Mouse (Mus musculus): Measurements from ENCODE around the gene Nutf2. TPM values are rescaled to one million over a fixed set of nuclear protein-coding genes. Genes with fewer than 3 reads are reported as not detected.

The Nutf2 gene
- polyA plus RNA-seq (2012; rRNA removed), result 11.5 and 15.3 TPM in 2 replicates

- H3K27ac ChIP-seq (ENCODE audit: insufficient read depth, low read depth, low read length), result peak within 1 kb of the TSS; percentile 90
- peak within 1 kb of the TSS; percentile 81 for H3K4me3 ChIP-seq (ENCODE audit: low read depth, low read length)
- WGBS, result under 1% methylated on average over 58 of the region's 59 CpGs
- no peaks in the 10 kb centered on the region for H3K27me3 ChIP-seq (ENCODE audit: control insufficient read depth, insufficient read depth, low read length)
- peaks cover 16% of the 10 kb centered on the region for H3K4me1 ChIP-seq (ENCODE audit: control insufficient read depth, insufficient read depth, insufficient read length, low read length)
- H3K36me3 ChIP-seq (ENCODE audit: control insufficient read depth, insufficient read depth, low read length), result no peaks in the 10 kb centered on the region
- TF ChIP-seq CTCF (IDR thresholded peaks at IDR 0.05; ENCODE audit: extremely low read depth, insufficient read length, insufficient replicate concordance, low read depth, low read length), result no peak
- TF ChIP-seq POLR2A (IDR thresholded peaks at IDR 0.05; ENCODE audit: low read depth, low read length), result peak; percentile 49; the same call in 1 of the 2 replicates
These were observed at the start of gene Nutf2 for GRCm38 (mm10) chr8:105860143-105860981. Gene Nutf2, plus strand, starts transcription at chr8:105860580.

GRCm38 (mm10) chr8:105811061-105811460, 49.3 kb upstream of the Nutf2 start:
- Histone ChIP-seq H3K27ac (ENCODE audit: insufficient read depth, low read depth, low read length) (peak overlapping the region; percentile 58; the same call in 1 of the 2 replicates), H3K4me3 (ENCODE audit: low read depth, low read length) (no peak overlapping the region), H3K27me3 (ENCODE audit: control insufficient read depth, insufficient read depth, low read length) (no peaks in the 10 kb centered on the region), H3K4me1 (ENCODE audit: control insufficient read depth, insufficient read depth, insufficient read length, low read length) (peaks cover 18% of the 10 kb centered on the region), H3K36me3 (ENCODE audit: control insufficient read depth, insufficient read depth, low read length) (peaks cover 2% of the 10 kb centered on the region; the same call in 1 of the 2 replicates)
- WGBS, result 41% methylated on average over 10 of the region's 10 CpGs
- TF ChIP-seq POLR2A (IDR thresholded peaks at IDR 0.05; ENCODE audit: low read depth, low read length), result no peak
- TF ChIP-seq CTCF (IDR thresholded peaks at IDR 0.05; ENCODE audit: extremely low read depth, insufficient read length, insufficient replicate concordance, low read depth, low read length), result no peak

DNA sequence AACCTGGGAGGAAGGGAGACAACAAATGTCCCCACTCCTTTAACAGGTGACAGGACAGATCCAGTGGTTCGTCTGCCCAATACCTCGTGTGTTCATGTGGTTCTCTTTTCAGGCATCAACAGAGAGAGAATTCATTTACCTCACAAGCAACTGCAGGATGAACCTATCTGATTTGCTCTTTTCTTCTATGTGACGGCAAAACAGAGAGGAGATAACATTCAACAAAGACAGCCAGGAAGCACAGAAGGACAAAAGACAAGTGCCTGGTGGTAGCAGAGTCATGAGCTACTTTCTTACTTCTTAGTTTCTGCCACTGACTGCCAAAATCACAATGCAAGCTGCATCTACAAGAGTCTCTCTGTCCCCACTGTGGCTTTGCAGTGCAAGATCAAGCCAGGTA, 48.8 kb upstream of the Nutf2 start:
- Histone ChIP-seq H3K4me3 (ENCODE audit: low read depth, low read length) (no peak overlapping the region), H3K36me3 (ENCODE audit: control insufficient read depth, insufficient read depth, low read length) (peaks cover 2% of the 10 kb centered on the region; the same call in 1 of the 2 replicates), H3K4me1 (ENCODE audit: control insufficient read depth, insufficient read depth, insufficient read length, low read length) (peaks cover 18% of the 10 kb centered on the region), H3K27ac (ENCODE audit: insufficient read depth, low read depth, low read length) (peak overlapping the region; percentile 58), H3K27me3 (ENCODE audit: control insufficient read depth, insufficient read depth, low read length) (no peaks in the 10 kb centered on the region)
- 29% methylated on average over 3 of the region's 3 CpGs for WGBS
- TF ChIP-seq CTCF (IDR thresholded peaks at IDR 0.05; ENCODE audit: extremely low read depth, insufficient read length, insufficient replicate concordance, low read depth, low read length) (no peak), POLR2A (IDR thresholded peaks at IDR 0.05; ENCODE audit: low read depth, low read length) (no peak)

DNA sequence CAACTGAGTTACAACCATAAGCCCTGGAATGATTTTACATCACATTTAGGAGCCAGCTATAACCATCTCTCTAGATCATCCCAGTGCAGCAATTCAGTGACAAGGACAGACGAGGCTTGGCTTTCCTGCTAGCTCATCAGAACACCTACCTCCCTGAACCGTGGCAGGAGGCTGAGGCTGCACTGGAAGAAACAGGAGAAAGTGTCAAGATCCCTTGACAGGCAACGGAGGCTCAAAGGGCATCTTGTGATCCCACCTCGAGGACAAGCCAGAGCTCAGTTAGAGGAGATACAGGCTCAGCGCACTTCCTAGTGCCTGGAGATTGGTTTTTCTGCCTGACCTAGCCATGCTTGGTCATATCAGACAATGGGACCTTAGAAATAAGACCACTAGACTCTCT, 47.9 kb upstream of the Nutf2 start:
- H3K27ac ChIP-seq (ENCODE audit: insufficient read depth, low read depth, low read length), result no peak overlapping the region
- WGBS, result 66% methylated on average over 5 of the region's 5 CpGs
- H3K4me1 ChIP-seq (ENCODE audit: control insufficient read depth, insufficient read depth, insufficient read length, low read length), result peaks cover 18% of the 10 kb centered on the region
- peaks cover 2% of the 10 kb centered on the region; the same call in 1 of the 2 replicates for H3K36me3 ChIP-seq (ENCODE audit: control insufficient read depth, insufficient read depth, low read length)
- no peaks in the 10 kb centered on the region for H3K27me3 ChIP-seq (ENCODE audit: control insufficient read depth, insufficient read depth, low read length)
- no peak overlapping the region for H3K4me3 ChIP-seq (ENCODE audit: low read depth, low read length)
- TF ChIP-seq POLR2A (IDR thresholded peaks at IDR 0.05; ENCODE audit: low read depth, low read length), result no peak
- TF ChIP-seq CTCF (IDR thresholded peaks at IDR 0.05; ENCODE audit: extremely low read depth, insufficient read length, insufficient replicate concordance, low read depth, low read length), result no peak

GRCm38 (mm10) chr8:105813241-105813640, 47.1 kb upstream of the Nutf2 start:
- Histone ChIP-seq H3K27me3 (ENCODE audit: control insufficient read depth, insufficient read depth, low read length) (no peaks in the 10 kb centered on the region), H3K4me1 (ENCODE audit: control insufficient read depth, insufficient read depth, insufficient read length, low read length) (peaks cover 18% of the 10 kb centered on the region), H3K4me3 (ENCODE audit: low read depth, low read length) (no peak overlapping the region), H3K36me3 (ENCODE audit: control insufficient read depth, insufficient read depth, low read length) (peaks cover 2% of the 10 kb centered on the region; the same call in 1 of the 2 replicates), H3K27ac (ENCODE audit: insufficient read depth, low read depth, low read length) (no peak overlapping the region)
- 94% methylated on average over 6 of the region's 6 CpGs for WGBS
- TF ChIP-seq POLR2A (IDR thresholded peaks at IDR 0.05; ENCODE audit: low read depth, low read length) (no peak), CTCF (IDR thresholded peaks at IDR 0.05; ENCODE audit: extremely low read depth, insufficient read length, insufficient replicate concordance, low read depth, low read length) (no peak)

- Histone ChIP-seq H3K27ac (ENCODE audit: insufficient read depth, low read depth, low read length) (no peak overlapping the region), H3K4me1 (ENCODE audit: control insufficient read depth, insufficient read depth, insufficient read length, low read length) (no peaks in the 10 kb centered on the region), H3K36me3 (ENCODE audit: control insufficient read depth, insufficient read depth, low read length) (peaks cover 12% of the 10 kb centered on the region), H3K4me3 (ENCODE audit: low read depth, low read length) (no peak overlapping the region), H3K27me3 (ENCODE audit: control insufficient read depth, insufficient read depth, low read length) (no peaks in the 10 kb centered on the region)
- WGBS, result 89% methylated on average over 3 of the region's 3 CpGs
- TF ChIP-seq POLR2A (IDR thresholded peaks at IDR 0.05; ENCODE audit: low read depth, low read length) (no peak), CTCF (IDR thresholded peaks at IDR 0.05; ENCODE audit: extremely low read depth, insufficient read length, insufficient replicate concordance, low read depth, low read length) (no peak)
These were observed 40.7 kb upstream of the Nutf2 start for GRCm38 (mm10) chr8:105819659-105820058.

DNA sequence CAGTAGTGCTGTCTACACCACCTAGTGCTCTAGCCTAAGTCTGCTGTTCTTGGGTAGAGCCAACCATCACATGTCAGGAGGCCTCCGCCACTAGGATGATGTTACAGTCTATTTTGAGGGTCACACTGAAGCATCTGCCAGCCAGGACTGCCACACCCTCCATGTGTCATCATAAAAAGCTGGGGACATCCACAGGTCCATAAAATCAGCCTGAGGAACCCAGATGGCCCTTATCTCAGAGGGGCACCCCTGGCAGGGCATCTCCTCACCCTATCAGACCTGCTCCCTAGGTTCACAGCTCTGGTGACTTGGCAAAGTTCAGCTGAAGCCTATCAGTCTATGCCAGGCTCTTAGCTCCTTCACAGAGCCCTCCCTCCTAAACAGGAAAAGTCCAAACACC, 39.5 kb upstream of the Nutf2 start:
- Histone ChIP-seq H3K27ac (ENCODE audit: insufficient read depth, low read depth, low read length) (no peak overlapping the region), H3K36me3 (ENCODE audit: control insufficient read depth, insufficient read depth, low read length) (peaks cover 12% of the 10 kb centered on the region), H3K27me3 (ENCODE audit: control insufficient read depth, insufficient read depth, low read length) (no peaks in the 10 kb centered on the region), H3K4me3 (ENCODE audit: low read depth, low read length) (no peak overlapping the region), H3K4me1 (ENCODE audit: control insufficient read depth, insufficient read depth, insufficient read length, low read length) (peaks cover 2% of the 10 kb centered on the region; the same call in 1 of the 2 replicates)
- TF ChIP-seq POLR2A (IDR thresholded peaks at IDR 0.05; ENCODE audit: low read depth, low read length) (no peak), CTCF (IDR thresholded peaks at IDR 0.05; ENCODE audit: extremely low read depth, insufficient read length, insufficient replicate concordance, low read depth, low read length) (no peak)
- WGBS, result 79% methylated on average over 1 of the region's 1 CpGs

Measured in small intestine, adult 2 months (tissue).